Mouse (Mus musculus) lung, postnatal 0 days (tissue): Measurements from ENCODE around the gene Ddx28. TPM values are rescaled to one million over a fixed set of nuclear protein-coding genes. Genes with fewer than 3 reads are reported as not detected.

ENCODE experiments used
- ATAC-seq: fragments of 200-750 bp; cut with Nextera tagmentation; 2 replicates; pipeline ENCODE4 v1.8.0; 2017; ENCODE audit warnings: moderate library complexity
- DNase-seq: peaks from one replicate; pipeline ENCODE4 v3.0.0-alpha.2; 2016; ENCODE audit warnings: low spot score
- H3K27ac ChIP-seq: fragments of 300-500 bp; sonication (generic); 2 replicates; pipeline ENCODE4 v1.5.1; 2014; ENCODE audit warnings: antibody characterized with exemption, mild to moderate bottlenecking, low read length, mixed read lengths
- H3K27me3 ChIP-seq: fragments of 300-500 bp; sonication (generic); replicated peaks from 2 replicates; pipeline ENCODE4 v1.6.1; 2014; ENCODE audit warnings: low read length, mixed read lengths; ENCODE audit not compliant: insufficient read depth
- H3K36me3 ChIP-seq: fragments of 300-500 bp; sonication (generic); 2 replicates; pipeline ENCODE4 v1.6.1; 2014; ENCODE audit warnings: low read length, mixed read lengths; ENCODE audit not compliant: insufficient read depth
- H3K4me1 ChIP-seq: fragments of 300-500 bp; sonication (generic); 2 replicates; pipeline ENCODE4 v1.6.1; 2014; ENCODE audit warnings: antibody characterized with exemption, low read depth, low read length, mixed read lengths; ENCODE audit not compliant: insufficient read depth
- H3K4me2 ChIP-seq: fragments of 300-500 bp; sonication (generic); replicated peaks from 2 replicates; pipeline ENCODE4 v1.6.1; 2014; ENCODE audit warnings: low read depth, mild to moderate bottlenecking, low read length, moderate library complexity, mixed read lengths
- H3K4me3 ChIP-seq: fragments of 300-500 bp; sonication (generic); 2 replicates; pipeline ENCODE4 v1.5.1; 2014; ENCODE audit warnings: low read depth, low read length
- H3K9ac ChIP-seq: fragments of 300-500 bp; sonication (generic); replicated peaks from 2 replicates; pipeline ENCODE4 v1.6.1; 2014; ENCODE audit warnings: low read depth, mild to moderate bottlenecking
- H3K9me3 ChIP-seq: fragments of 300-500 bp; sonication (generic); 2 replicates; pipeline ENCODE4 v1.6.1; 2016; ENCODE audit warnings: low read length, mixed read lengths
- CTCF ChIP-seq: IDR thresholded peaks from 2 replicates; pipeline ENCODE4 v1.5.1; 2016; ENCODE audit warnings: antibody characterized with exemption, mild to moderate bottlenecking
- EP300 ChIP-seq: IDR thresholded peaks from 2 replicates; pipeline ENCODE4 v1.6.1; 2016; ENCODE audit warnings: antibody characterized with exemption, mild to moderate bottlenecking, control low read depth
- WGBS: fragments of 180-500 bp; shearing (Covaris S2); extraction: QIAGEN DNeasy Blood & Tissue Kit; methylation state at CpG from one replicate; pipeline ENCODE4 v1.1.7; 2014; 5-methylcytosine and 5-hydroxymethylcytosine counted together
- polyA plus RNA-seq: library from polyadenylated mRNA; unstranded; fragments of >200 nt; fragmentation: Nextera tagmentation; extraction: Ambion mirVana; gene quantifications from 2 replicates; pipeline ENCODE4 v1.2.1, GENCODE M21; 2015

Gene Ddx28
- polyA plus RNA-seq, 1 experiment from 2014 or later, result 10.5 TPM

DNA sequence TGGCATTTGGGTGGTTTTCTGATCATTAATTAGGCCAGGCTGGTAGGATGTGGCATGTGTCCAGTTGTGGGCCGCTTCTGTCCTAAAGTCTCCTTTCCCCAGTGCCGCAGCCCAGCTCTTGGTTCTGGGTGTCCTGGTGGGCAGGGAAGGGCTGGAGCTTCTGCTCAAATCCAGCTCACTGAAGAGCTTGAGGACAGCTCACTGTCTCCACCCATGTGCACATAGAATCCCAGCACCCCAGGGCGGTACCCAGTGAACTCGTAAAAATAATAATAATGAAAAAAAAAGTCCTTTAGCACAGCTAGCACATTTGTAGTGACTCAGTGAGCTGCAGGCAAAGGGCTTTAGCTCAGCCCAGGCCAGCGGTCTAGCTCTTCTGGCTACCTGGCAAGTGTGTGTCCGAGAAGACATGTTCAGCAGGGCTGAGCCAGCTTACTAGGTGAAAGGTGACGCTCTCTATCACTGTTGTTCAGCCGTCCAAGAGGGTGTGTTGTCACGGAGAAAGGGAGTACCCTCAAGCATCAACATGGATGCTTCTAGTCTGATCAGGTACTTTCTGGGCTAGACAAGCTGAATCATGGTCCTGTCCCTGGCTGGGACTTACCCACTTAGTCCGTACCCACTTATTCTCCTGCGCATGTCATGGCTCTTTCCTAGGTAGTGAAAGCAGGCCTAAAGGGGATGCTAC, 35.3 kb upstream of the Ddx28 start:
- WGBS, result 92% methylated on average over 11 of the region's 11 CpGs
- Histone ChIP-seq H3K4me1 (no peaks in the 10 kb centered on the region), H3K36me3 (no peaks in the 10 kb centered on the region), H3K9ac (no peak overlapping the region), H3K4me3 (no peak overlapping the region), H3K9me3 (no peaks in the 10 kb centered on the region), H3K27me3 (no peaks in the 10 kb centered on the region), H3K4me2 (no peak overlapping the region), H3K27ac (no peak overlapping the region)
- TF ChIP-seq CTCF (no peak), EP300 (no peak)
- ATAC-seq (no peak), DNase-seq (no peak)

DNA sequence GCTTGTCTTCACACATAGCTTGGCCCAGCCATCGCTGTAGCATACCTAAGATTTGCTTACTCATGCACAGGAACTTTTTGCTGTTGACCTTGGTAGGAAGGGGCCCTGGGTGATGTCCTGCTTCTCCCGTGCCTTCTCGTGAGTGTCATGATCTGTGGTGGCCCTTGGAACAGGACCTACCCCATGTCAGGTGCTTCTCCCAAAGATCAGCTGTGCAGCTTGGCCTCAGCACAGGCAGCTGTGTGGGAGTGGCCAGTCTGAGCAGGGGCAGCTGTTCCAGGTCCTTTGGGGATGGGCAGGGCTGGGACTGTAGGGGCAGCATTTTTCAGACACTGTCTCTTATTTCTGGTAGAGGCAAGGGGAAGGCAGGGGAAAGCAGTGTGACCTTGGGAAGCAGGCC, 32.5 kb upstream of the Ddx28 start:
- no peak for ATAC-seq
- H3K27me3 ChIP-seq, result no peaks in the 10 kb centered on the region
- WGBS, result 76% methylated on average over 3 of the region's 3 CpGs
- no peaks in the 10 kb centered on the region for H3K36me3 ChIP-seq
- no peak overlapping the region for H3K4me3 ChIP-seq
- no peaks in the 10 kb centered on the region for H3K4me1 ChIP-seq
- no peak overlapping the region for H3K4me2 ChIP-seq
- no peak for DNase-seq
- TF ChIP-seq CTCF, result no peak
- TF ChIP-seq EP300, result no peak
- H3K9ac ChIP-seq, result no peak overlapping the region
- no peaks in the 10 kb centered on the region for H3K9me3 ChIP-seq
- no peak overlapping the region for H3K27ac ChIP-seq

DNA sequence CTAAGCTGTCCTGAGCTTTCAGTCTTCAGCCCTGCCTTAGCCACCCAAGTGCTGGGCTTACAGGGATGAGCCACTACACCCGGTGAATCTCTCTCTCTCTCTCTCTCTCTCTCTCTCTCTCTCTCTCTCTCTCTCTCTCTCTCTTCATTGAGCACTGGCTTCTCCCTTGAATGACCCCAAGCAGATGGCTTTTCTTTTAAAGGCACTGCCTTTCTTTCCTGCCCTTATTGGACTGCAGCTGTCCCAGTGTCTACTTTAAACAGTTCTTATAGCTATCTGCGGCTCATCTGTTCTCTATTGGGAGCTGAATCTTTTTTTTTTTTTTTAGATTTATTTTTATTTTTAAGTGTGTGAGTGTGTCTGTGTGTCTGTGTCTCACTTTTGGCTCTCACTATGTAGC, 31.4 kb upstream of the Ddx28 start:
- Histone ChIP-seq H3K27me3 (no peaks in the 10 kb centered on the region), H3K4me3 (no peak overlapping the region), H3K36me3 (no peaks in the 10 kb centered on the region), H3K9ac (no peak overlapping the region), H3K27ac (no peak overlapping the region), H3K4me1 (no peaks in the 10 kb centered on the region), H3K4me2 (no peak overlapping the region), H3K9me3 (no peaks in the 10 kb centered on the region)
- 70% methylated on average over 2 of the region's 2 CpGs for WGBS
- ATAC-seq (no peak), DNase-seq (no peak)
- no peak for TF ChIP-seq CTCF
- TF ChIP-seq EP300, result no peak

DNA sequence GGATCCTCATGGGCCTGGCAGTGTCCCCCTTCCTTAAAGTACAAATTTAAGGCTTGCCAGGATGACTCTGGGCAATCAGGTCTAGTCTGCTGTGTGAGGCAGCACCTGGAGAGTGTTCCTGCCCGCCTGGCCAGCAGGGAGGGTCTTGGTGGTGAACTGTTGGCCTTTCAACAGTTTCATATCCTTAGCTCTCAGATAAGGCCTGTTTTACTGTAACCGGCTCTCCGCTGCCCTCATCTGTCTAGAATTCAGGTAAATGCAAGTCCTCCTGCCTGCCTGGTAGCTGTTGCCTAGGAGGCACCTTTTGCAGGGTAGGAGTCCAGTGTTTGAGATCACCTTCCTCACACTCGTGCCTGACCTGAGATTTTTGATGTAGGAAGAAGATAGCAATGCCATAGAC, 28.5 kb upstream of the Ddx28 start:
- ATAC-seq, result no peak
- Histone ChIP-seq H3K4me3 (no peak overlapping the region), H3K4me1 (no peaks in the 10 kb centered on the region), H3K4me2 (no peak overlapping the region), H3K27me3 (no peaks in the 10 kb centered on the region), H3K27ac (no peak overlapping the region), H3K9me3 (no peaks in the 10 kb centered on the region), H3K9ac (no peak overlapping the region), H3K36me3 (no peaks in the 10 kb centered on the region)
- TF ChIP-seq EP300 (no peak), CTCF (no peak)
- 64% methylated on average over 4 of the region's 4 CpGs for WGBS
- DNase-seq, result no peak

DNA sequence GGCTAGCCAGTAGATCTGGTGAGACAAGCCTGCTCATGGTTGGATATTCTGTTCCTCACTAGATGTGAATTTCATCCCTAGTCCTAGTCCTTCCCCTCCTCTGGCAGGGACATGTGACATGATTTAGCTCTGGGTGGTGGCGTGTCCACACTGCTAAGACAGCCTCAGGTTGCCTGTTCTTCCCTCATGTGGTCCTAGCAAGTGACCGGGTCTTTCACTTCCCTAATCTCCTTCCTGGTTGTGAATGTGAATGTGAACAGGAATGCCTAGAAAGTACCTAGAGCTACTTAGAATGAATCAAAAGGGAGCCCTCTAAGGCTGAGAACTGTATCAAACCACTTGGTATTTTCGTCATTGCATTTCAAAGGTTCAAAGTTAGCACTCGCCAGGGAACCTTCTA, 27.9 kb upstream of the Ddx28 start:
- no peaks in the 10 kb centered on the region for H3K4me1 ChIP-seq
- no peak overlapping the region for H3K4me2 ChIP-seq
- H3K27ac ChIP-seq, result no peak overlapping the region
- WGBS, result 78% methylated on average over 4 of the region's 4 CpGs
- no peaks in the 10 kb centered on the region for H3K36me3 ChIP-seq
- DNase-seq (no peak), ATAC-seq (no peak)
- TF ChIP-seq CTCF, result no peak
- TF ChIP-seq EP300, result no peak
- H3K9ac ChIP-seq, result no peak overlapping the region
- H3K27me3 ChIP-seq, result no peaks in the 10 kb centered on the region
- no peak overlapping the region for H3K4me3 ChIP-seq
- H3K9me3 ChIP-seq, result no peaks in the 10 kb centered on the region

DNA sequence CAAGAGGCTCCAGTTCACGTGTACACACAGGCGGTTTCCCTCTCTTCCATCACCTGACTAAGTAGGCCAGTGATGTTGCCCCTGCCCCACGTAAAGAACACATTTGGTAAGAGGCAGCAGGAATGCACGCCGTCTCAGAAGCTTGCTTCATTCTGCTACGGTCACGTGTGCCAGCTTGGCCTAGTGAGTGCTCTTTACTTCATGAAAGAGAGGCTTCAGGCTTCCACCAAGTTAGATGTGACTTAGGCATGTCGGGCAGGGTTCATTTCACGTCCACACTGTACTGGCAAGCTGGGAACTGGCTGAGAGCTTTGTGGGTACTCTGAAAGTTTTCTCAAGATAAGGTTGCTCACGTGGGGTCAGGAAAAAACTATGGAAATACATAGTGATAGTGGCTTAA, 27.0 kb upstream of the Ddx28 start:
- TF ChIP-seq CTCF (no peak), EP300 (0 out of 2 replicates have a peak, but pooled peaks have one; percentile 30)
- 73% methylated on average over 10 of the region's 10 CpGs for WGBS

DNA sequence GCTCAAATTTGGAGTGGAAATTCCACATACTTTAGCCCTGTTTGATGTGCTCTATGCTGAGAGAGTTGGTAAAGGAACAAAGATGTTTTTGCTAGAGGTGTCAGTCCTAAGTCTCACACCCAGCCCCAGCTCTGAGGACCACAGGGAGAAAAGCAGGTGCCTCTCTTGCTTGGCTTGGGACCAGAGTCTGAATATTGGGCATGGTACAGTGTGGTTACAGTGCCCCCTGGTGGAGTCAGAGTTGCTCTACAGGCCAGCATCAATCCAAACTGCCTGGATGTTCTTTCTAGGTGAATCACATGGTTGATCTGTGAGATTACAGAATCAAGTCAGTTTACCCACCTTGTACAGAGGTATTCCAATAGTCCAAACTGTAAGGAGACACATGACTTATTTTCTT, 10.8 kb upstream of the Ddx28 start:
- Histone ChIP-seq H3K36me3 (0 out of 2 replicates have a peak, but pooled peaks cover 4% of the 10 kb centered on the region), H3K27me3 (no peaks in the 10 kb centered on the region), H3K9me3 (no peaks in the 10 kb centered on the region), H3K4me1 (no peaks in the 10 kb centered on the region), H3K27ac (no peak overlapping the region), H3K4me3 (no peak overlapping the region), H3K9ac (no peak overlapping the region), H3K4me2 (no peak overlapping the region)
- TF ChIP-seq CTCF, result peak; percentile 97
- TF ChIP-seq EP300, result 0 out of 2 replicates have a peak, but pooled peaks have one; percentile 18
- peak; percentile 63 for ATAC-seq
- DNase-seq, result peak; percentile 79

More for the DNA sequence above, 27.0 kb upstream of the Ddx28 start:
- no peaks in the 10 kb centered on the region for H3K9me3 ChIP-seq
- peak; percentile 54 for DNase-seq
- ATAC-seq, result peak; percentile 87
- no peaks in the 10 kb centered on the region for H3K4me1 ChIP-seq
- H3K27me3 ChIP-seq, result no peaks in the 10 kb centered on the region
- H3K27ac ChIP-seq, result no peak overlapping the region
- H3K4me2 ChIP-seq, result no peak overlapping the region
- no peaks in the 10 kb centered on the region for H3K36me3 ChIP-seq
- H3K4me3 ChIP-seq, result no peak overlapping the region
- no peak overlapping the region for H3K9ac ChIP-seq
